8 mouse cellular contexts compared by ENCODE assay signal in genomic region chr10:20547951-20548551, GRCm38 (mm10).
DNase-seq lines count a peak whose midpoint lies in the region; ATAC-seq and TF ChIP-seq lines count a peak whose summit lies in the region.

No protein-coding gene starts in this region.

- WGBS in forebrain, postnatal 0 days = 3% methylated on average over 19 of the region's 19 CpGs
- WGBS in hindbrain, embryonic 12.5 days = 2% methylated on average over 19 of the region's 19 CpGs
- 2% methylated on average over 19 of the region's 19 CpGs for WGBS in lung, embryonic 15.5 days

- no peaks in the 10 kb centered on the region for H3K36me3 ChIP-seq in forebrain, postnatal 0 days (ENCODE audit: insufficient read depth)
- H3K36me3 ChIP-seq in hindbrain, embryonic 12.5 days = no peaks in the 10 kb centered on the region
- H3K36me3 ChIP-seq in lung, embryonic 15.5 days = no peaks in the 10 kb centered on the region

- H3K9ac ChIP-seq in forebrain, postnatal 0 days = peak overlapping the region; percentile 53
- peak overlapping the region; percentile 53 for H3K9ac ChIP-seq in hindbrain, embryonic 12.5 days
- peak overlapping the region; percentile 43 for H3K9ac ChIP-seq in lung, embryonic 15.5 days

- peak; percentile 95 for DNase-seq in heart, adult 11 months
- no peak for DNase-seq in heart, postnatal 25 days (ENCODE audit: low spot score)
- DNase-seq in forebrain, postnatal 0 days = peak; percentile 66
- peak; percentile 29 to 31 for DNase-seq in layer of hippocampus, postnatal 14 days (ENCODE audit: low spot score in 2 of 2)
- DNase-seq in thymus, postnatal 36 days = peak; percentile 11 to 18

- intact Hi-C loops in heart, postnatal 25 days (cut with DNase I) = loop anchor here (2.0 to 5.0 kb wide), 2 partner anchors 55 to 174 kb away; no protein-coding TSS in a partner anchor

- ATAC-seq in forebrain, postnatal 0 days = peak; percentile 84
- peak; percentile 67 for ATAC-seq in hindbrain, embryonic 12.5 days (ENCODE audit: low FRiP score)
- ATAC-seq in lung, embryonic 15.5 days (ENCODE audit: borderline replicate concordance, extremely low read depth, low FRiP score, low TSS enrichment) = peak; percentile 76; the same call in 1 of the 2 replicates
- ATAC-seq in neutrophil, adult 5-6 weeks (ENCODE audit: extremely low read depth, insufficient number of reproducible peaks, low FRiP score, poor library complexity, severe bottlenecking) = peak; percentile 48; the same call in 1 of the 2 replicates

- H3K4me3 ChIP-seq in forebrain, postnatal 0 days (ENCODE audit: low read depth, low read length) = peak overlapping the region; percentile 35
- H3K4me3 ChIP-seq in hindbrain, embryonic 12.5 days = peak overlapping the region; percentile 39
- peak overlapping the region; percentile 45 for H3K4me3 ChIP-seq in lung, embryonic 15.5 days

- 0 out of 2 replicates have a peak, but pooled peaks cover 5% of the 10 kb centered on the region for H3K4me1 ChIP-seq in forebrain, postnatal 0 days (ENCODE audit: insufficient read depth)
- peaks cover 20% of the 10 kb centered on the region for H3K4me1 ChIP-seq in hindbrain, embryonic 12.5 days
- H3K4me1 ChIP-seq in lung, embryonic 15.5 days = peaks cover 43% of the 10 kb centered on the region

- peak; percentile 60 for TF ChIP-seq CTCF in forebrain, postnatal 0 days (IDR thresholded peaks at IDR 0.05; ENCODE audit: low read depth)

- H3K9me3 ChIP-seq in forebrain, postnatal 0 days (ENCODE audit: low read length) = no peaks in the 10 kb centered on the region
- no peaks in the 10 kb centered on the region for H3K9me3 ChIP-seq in hindbrain, embryonic 12.5 days (replicated peaks)
- H3K9me3 ChIP-seq in lung, embryonic 15.5 days = no peaks in the 10 kb centered on the region

- no peaks in the 10 kb centered on the region for H3K27me3 ChIP-seq in forebrain, postnatal 0 days (ENCODE audit: insufficient read depth, low read length)
- peaks cover 6% of the 10 kb centered on the region; the same call in 1 of the 2 replicates for H3K27me3 ChIP-seq in hindbrain, embryonic 12.5 days
- no peaks in the 10 kb centered on the region for H3K27me3 ChIP-seq in lung, embryonic 15.5 days

- peak overlapping the region; percentile 75 for H3K27ac ChIP-seq in forebrain, postnatal 0 days (ENCODE audit: low read depth, low read length)
- H3K27ac ChIP-seq in hindbrain, embryonic 12.5 days = peak overlapping the region; percentile 79
- peak overlapping the region; percentile 77 for H3K27ac ChIP-seq in lung, embryonic 15.5 days

- H3K4me2 ChIP-seq in forebrain, postnatal 0 days (ENCODE audit: low read depth) = peak overlapping the region; percentile 62
- H3K4me2 ChIP-seq in hindbrain, embryonic 12.5 days (replicated peaks) = peak overlapping the region; percentile 67
- peak overlapping the region; percentile 71 for H3K4me2 ChIP-seq in lung, embryonic 15.5 days
